Mouse (Mus musculus) large intestine, adult 2 months (tissue): ENCODE data around the gene Smarcc2. TPM values are rescaled to one million over a fixed set of nuclear protein-coding genes. Genes with fewer than 3 reads are reported as not detected.

ENCODE experiments used
- DNase-seq: peaks from one replicate; pipeline ENCODE4 v3.0.0-alpha.2; 2012; ENCODE audit warnings: low read depth, low spot score
- WGBS: fragments of 180-500 bp; shearing (Covaris S2); methylation state at CpG from one replicate; pipeline ENCODE4 v1.1.7; 2018; 5-methylcytosine and 5-hydroxymethylcytosine counted together
- polyA plus RNA-seq: library from polyadenylated mRNA; depleted of rRNA; stranded (reverse); fragments of >200 nt; gene quantifications from 2 replicates; pipeline ENCODE4 v1.2.3, GENCODE M21; 2012

Gene Smarcc2
- polyA plus RNA-seq, 1 experiment: 43.3 TPM

- 46% methylated on average over 10 of the region's 10 CpGs for WGBS
- no peak for DNase-seq
Measured at GRCm38 (mm10) chr10:128440407-128440806, 18.6 kb upstream of the Smarcc2 start.

GRCm38 (mm10) chr10:128441324-128442119, 17.5 kb upstream of the Smarcc2 start:
- WGBS: 88% methylated on average over 10 of the region's 10 CpGs
- DNase-seq: no peak

GRCm38 (mm10) chr10:128442718-128443117, 16.3 kb upstream of the Smarcc2 start:
- no peak for DNase-seq
- WGBS: 86% methylated on average over 1 of the region's 1 CpGs

GRCm38 (mm10) chr10:128444354-128444753, 14.7 kb upstream of the Smarcc2 start:
- DNase-seq: no peak

GRCm38 (mm10) chr10:128445407-128445806, 13.6 kb upstream of the Smarcc2 start:
- no peak for DNase-seq
- 71% methylated on average over 4 of the region's 4 CpGs for WGBS

More at GRCm38 (mm10) chr10:128444354-128444753, 14.7 kb upstream of the Smarcc2 start:
- 39% methylated on average over 6 of the region's 6 CpGs for WGBS

- WGBS: 77% methylated on average over 6 of the region's 6 CpGs
- no peak for DNase-seq
Measured at GRCm38 (mm10) chr10:128451014-128451413, 8.0 kb upstream of the Smarcc2 start.

- no peak for DNase-seq
- 74% methylated on average over 3 of the region's 3 CpGs for WGBS
Measured at GRCm38 (mm10) chr10:128454471-128454870, 4.6 kb upstream of the Smarcc2 start.

GRCm38 (mm10) chr10:128455280-128455679, 3.8 kb upstream of the Smarcc2 start:
- peak; percentile 57 for DNase-seq
- WGBS: 2% methylated on average over 6 of the region's 6 CpGs

- 94% methylated on average over 6 of the region's 6 CpGs for WGBS
- DNase-seq: no peak
Measured at GRCm38 (mm10) chr10:128457676-128458075, 1.4 kb upstream of the Smarcc2 start.

- under 1% methylated on average over 29 of the region's 29 CpGs for WGBS
- DNase-seq: no peak
Measured at GRCm38 (mm10) chr10:128458348-128458718, 715 bp upstream of the Smarcc2 start.

- no peak for DNase-seq
- 1% methylated on average over 35 of the region's 67 CpGs for WGBS
Measured at GRCm38 (mm10) chr10:128459409-128460269, 591 bp downstream of the Smarcc2 start.

- no peak for DNase-seq
- 5% methylated on average over 5 of the region's 5 CpGs for WGBS
Measured at GRCm38 (mm10) chr10:128460270-128460630, 1.2 kb downstream of the Smarcc2 start.

GRCm38 (mm10) chr10:128474366-128474765, 15.3 kb downstream of the Smarcc2 start:
- 94% methylated on average over 12 of the region's 12 CpGs for whole genome bisulfite sequencing
- no peak for DNase-seq

GRCm38 (mm10) chr10:128486370-128486769, 27.3 kb downstream of the Smarcc2 start:
- WGBS: 77% methylated on average over 7 of the region's 7 CpGs
- DNase-seq: no peak

- DNase-seq: no peak
Measured at GRCm38 (mm10) chr10:128487861-128488712, 29.0 kb downstream of the Smarcc2 start.

GRCm38 (mm10) chr10:128488776-128489175, 29.7 kb downstream of the Smarcc2 start:
- no peak for DNase-seq
- 76% methylated on average over 4 of the region's 4 CpGs for WGBS

More at GRCm38 (mm10) chr10:128487861-128488712, 29.0 kb downstream of the Smarcc2 start:
- WGBS: 85% methylated on average over 22 of the region's 22 CpGs

- DNase-seq: no peak
- 55% methylated on average over 5 of the region's 5 CpGs for WGBS
Measured at GRCm38 (mm10) chr10:128489380-128489779, 30.3 kb downstream of the Smarcc2 start.

- 46% methylated on average over 4 of the region's 4 CpGs for WGBS
- no peak for DNase-seq
Measured at GRCm38 (mm10) chr10:128489785-128490184, 30.7 kb downstream of the Smarcc2 start.

- DNase-seq: no peak
Measured at GRCm38 (mm10) chr10:128490232-128490631, 31.2 kb downstream of the Smarcc2 start.

GRCm38 (mm10) chr10:128490912-128491311, 31.9 kb downstream of the Smarcc2 start:
- DNase-seq: no peak
- WGBS: 34% methylated on average over 5 of the region's 5 CpGs

More at GRCm38 (mm10) chr10:128490232-128490631, 31.2 kb downstream of the Smarcc2 start:
- 44% methylated on average over 5 of the region's 5 CpGs for WGBS
